Mouse (Mus musculus): Measurements from ENCODE around the gene Dohh.

- TF ChIP-seq POLR2A (IDR thresholded peaks at IDR 0.05; ENCODE audit: borderline replicate concordance, extremely low read depth, insufficient read depth, insufficient read length, poor library complexity, severe bottlenecking) (no peak), CTCF (IDR thresholded peaks at IDR 0.05; ENCODE audit: borderline replicate concordance, extremely low read depth, insufficient read depth, insufficient read length) (no peak)
These were observed 49.5 kb downstream of the Dohh start for GRCm38 (mm10) chr10:81433541-81434289.
